Comparison of ENCODE assay signal across 10 mouse cellular contexts in genomic region chr2:168539594-168540222, GRCm38 (mm10).
DNase-seq lines count a peak whose midpoint lies in the region; ATAC-seq and TF ChIP-seq lines count a peak whose summit lies in the region.
"Had no signal": no experiment of that assay in that cellular context is flagged by ENCODE, and none has a peak within 500 bp of the region (broad histone marks: within the 10 kb centered on the region; RNA-seq: fewer than 3 reads in every experiment).

No protein-coding gene starts in this region.

- no peaks in the 10 kb centered on the region for H3K27me3 ChIP-seq in small intestine, adult 2 months (ENCODE audit: control insufficient read depth, insufficient read depth, low read length)
- H3K27me3 ChIP-seq: hindbrain, embryonic 15.5 days; lung, embryonic 15.5 days had no signal

- TF ChIP-seq POLR2A in bone marrow, adult 2 months (IDR thresholded peaks at IDR 0.05; ENCODE audit: borderline replicate concordance, control insufficient read depth, low read depth, low read length) = no peak
- no peak for TF ChIP-seq POLR2A in small intestine, adult 2 months (IDR thresholded peaks at IDR 0.05; ENCODE audit: low read depth, low read length)

- WGBS in bone marrow, adult 2 months = 5% methylated on average over 15 of the region's 15 CpGs
- WGBS in small intestine, adult 2 months = 25% methylated on average over 15 of the region's 15 CpGs

- H3K36me3 ChIP-seq in small intestine, adult 2 months (ENCODE audit: control insufficient read depth, insufficient read depth, low read length) = no peaks in the 10 kb centered on the region
- H3K36me3 ChIP-seq: hindbrain, embryonic 15.5 days; lung, embryonic 15.5 days had no signal

- peak; percentile 82 for ATAC-seq in inflammation-experienced regulatory T-cells, adult 6 months

- peak overlapping the region; percentile 24; the same call in 1 of the 2 replicates for H3K27ac ChIP-seq in bone marrow, adult 2 months (ENCODE audit: control insufficient read depth, insufficient read depth, low read depth, low read length, poor library complexity)
- no peak overlapping the region for H3K27ac ChIP-seq in small intestine, adult 2 months (ENCODE audit: insufficient read depth, low read depth, low read length)
- H3K27ac ChIP-seq: hindbrain, embryonic 15.5 days; lung, embryonic 15.5 days had no signal

- H3K4me1 ChIP-seq in bone marrow, adult 2 months (ENCODE audit: control insufficient read depth, insufficient read depth, low read length) = no peaks in the 10 kb centered on the region; the same call in 1 of the 2 replicates
- H3K4me1 ChIP-seq in small intestine, adult 2 months (ENCODE audit: control insufficient read depth, insufficient read depth, insufficient read length, low read length) = peaks cover 16% of the 10 kb centered on the region

- no peak overlapping the region for H3K4me3 ChIP-seq in bone marrow, adult 2 months (replicated peaks; ENCODE audit: control insufficient read depth, low read depth, low read length)
- H3K4me3 ChIP-seq in small intestine, adult 2 months (ENCODE audit: low read depth, low read length) = peak overlapping the region; percentile 36
- H3K4me3 ChIP-seq: hindbrain, embryonic 15.5 days; lung, embryonic 15.5 days had no signal

- no peak for TF ChIP-seq CTCF in bone marrow, adult 2 months (IDR thresholded peaks at IDR 0.05; ENCODE audit: control insufficient read depth, insufficient read depth, low read length)
- no peak for TF ChIP-seq CTCF in small intestine, adult 2 months (IDR thresholded peaks at IDR 0.05; ENCODE audit: extremely low read depth, insufficient read length, insufficient replicate concordance, low read depth, low read length)

- peak; percentile 15 for DNase-seq in lung, postnatal 36 days
- no peak for DNase-seq in lung, postnatal 25 days (ENCODE audit: low spot score)
- DNase-seq in thymus, postnatal 4 days = no peak
- DNase-seq in retina, embryonic 14.5 days (ENCODE audit: low spot score) = no peak
- DNase-seq: cerebellum, adult 11 months had no signal
